Mouse (Mus musculus) small intestine, adult 2 months (tissue): ENCODE data around the gene Nfib.

ENCODE experiments used
- CTCF ChIP-seq: fragments of 200-500 bp; IDR thresholded peaks from 2 replicates; pipeline ENCODE4 v1.5.1; 2012; ENCODE audit warnings: low read depth, mild to moderate bottlenecking, control low read depth, inconsistent platforms, low read length, moderate library complexity, mixed read lengths; ENCODE audit not compliant: insufficient replicate concordance, insufficient read length; ENCODE audit errors: extremely low read depth
- POLR2A ChIP-seq: fragments of 200-500 bp; IDR thresholded peaks from 2 replicates; pipeline ENCODE4 v1.6.1; 2012; ENCODE audit warnings: low read depth, mild to moderate bottlenecking, control low read depth, inconsistent platforms, low read length, moderate library complexity

- TF ChIP-seq POLR2A (no peak), CTCF (no peak)
Measured at GRCm38 (mm10) chr4:82493363-82493762, 212.2 kb downstream of the Nfib start.
